Comparison of ENCODE assay signal across 8 mouse cellular contexts in genomic region chr9:65345439-65345838, GRCm38 (mm10). TPM values are rescaled to one million over a fixed set of nuclear protein-coding genes. Genes with fewer than 3 reads are reported as not detected.
DNase-seq lines count a peak whose midpoint lies in the region; ATAC-seq and TF ChIP-seq lines count a peak whose summit lies in the region.
"Not testable (repeated sequence)": the region's sequence is repeated elsewhere in the genome, so short reads cannot be mapped to it uniquely, and the experiment has no call there.

No protein-coding gene starts in this region.

- H3K27ac ChIP-seq in CH12.LX (ENCODE audit: insufficient read depth, low read depth); forebrain, embryonic 14.5 days (ENCODE audit: low read depth, low read length): not testable (repeated sequence)
- 0 out of 2 replicates have a peak overlapping the region, but pooled peaks have one; percentile 15 for H3K27ac ChIP-seq in cerebellum, adult 2 months (ENCODE audit: insufficient read depth, low read length)
- H3K27ac ChIP-seq in heart, embryonic 16.5 days (ENCODE audit: low read length) = peak overlapping the region; percentile 96
- peak overlapping the region; percentile 96 for H3K27ac ChIP-seq in kidney, embryonic 16.5 days (ENCODE audit: low read length)
- H3K27ac ChIP-seq in liver, embryonic 12.5 days = peak overlapping the region; percentile 97
- peak overlapping the region; percentile 96 for H3K27ac ChIP-seq in midbrain, embryonic 13.5 days
- peak overlapping the region; percentile 21; the same call in 1 of the 2 replicates for H3K27ac ChIP-seq in small intestine, adult 2 months (ENCODE audit: insufficient read depth, low read depth, low read length)

- in situ Hi-C loops in CH12.LX (cut with MboI; ENCODE audit: low pct_ligation_motif_present, low pct_unique_long_range_greater_than_20kb, low sequenced_read_pairs) = not testable (repeated sequence)

- dilution Hi-C loops in CH12.LX (cut with MboI; ENCODE audit: extremely low pct_ligation_motif_present, extremely low pct_unique_long_range_greater_than_20kb, low sequenced_read_pairs) = not testable (repeated sequence)

- peaks cover 11% of the 10 kb centered on the region for H3K9me3 ChIP-seq in CH12.LX (replicated peaks; ENCODE audit: low read length)
- H3K9me3 ChIP-seq in forebrain, embryonic 14.5 days (replicated peaks; ENCODE audit: control insufficient read depth, low read length); midbrain, embryonic 13.5 days: not testable (repeated sequence)
- peaks cover 11% of the 10 kb centered on the region for H3K9me3 ChIP-seq in heart, embryonic 16.5 days (replicated peaks; ENCODE audit: control insufficient read depth, low read length)
- peaks cover 14% of the 10 kb centered on the region for H3K9me3 ChIP-seq in kidney, embryonic 16.5 days (ENCODE audit: low read length)
- H3K9me3 ChIP-seq in liver, embryonic 12.5 days (replicated peaks) = peaks cover 10% of the 10 kb centered on the region

- not testable (repeated sequence) for TF ChIP-seq CTCF in CH12.LX (conservative IDR thresholded peaks at IDR 0.05 in 1 of 2, IDR thresholded peaks at IDR 0.05 in 1 of 2; ENCODE audit: low read depth in 2 of 2, low read length in 2 of 2); cerebellum, adult 2 months (IDR thresholded peaks at IDR 0.05; ENCODE audit: borderline replicate concordance, insufficient read depth, low read depth, low read length); small intestine, adult 2 months (IDR thresholded peaks at IDR 0.05; ENCODE audit: extremely low read depth, insufficient read length, insufficient replicate concordance, low read depth, low read length)

- H3K9ac ChIP-seq in CH12.LX (ENCODE audit: insufficient read depth, low read depth) = peak overlapping the region; percentile 99; the same call in 1 of the 2 replicates
- peak overlapping the region; percentile 93 for H3K9ac ChIP-seq in forebrain, embryonic 14.5 days (ENCODE audit: low read length)
- peak overlapping the region; percentile 95 for H3K9ac ChIP-seq in heart, embryonic 16.5 days (ENCODE audit: low read length)
- H3K9ac ChIP-seq in kidney, embryonic 16.5 days (replicated peaks; ENCODE audit: low read length) = peak overlapping the region; percentile 97
- H3K9ac ChIP-seq in liver, embryonic 12.5 days = peak overlapping the region; percentile 98
- H3K9ac ChIP-seq in midbrain, embryonic 13.5 days (replicated peaks) = peak overlapping the region; percentile 97

- H3K4me2 ChIP-seq in CH12.LX (ENCODE audit: insufficient read depth, low read depth, poor library complexity, severe bottlenecking) = peak overlapping the region; percentile 11; the same call in 1 of the 2 replicates
- H3K4me2 ChIP-seq in forebrain, embryonic 14.5 days (ENCODE audit: low read length) = peak overlapping the region; percentile 95
- peak overlapping the region; percentile 74 for H3K4me2 ChIP-seq in heart, embryonic 16.5 days (ENCODE audit: low read depth, low read length)
- peak overlapping the region; percentile 93 for H3K4me2 ChIP-seq in kidney, embryonic 16.5 days (replicated peaks; ENCODE audit: low read depth, low read length)
- H3K4me2 ChIP-seq in liver, embryonic 12.5 days = peak overlapping the region; percentile 94
- H3K4me2 ChIP-seq in midbrain, embryonic 13.5 days (replicated peaks) = peak overlapping the region; percentile 98

- H3K36me3 ChIP-seq in CH12.LX (replicated peaks in 1 of 2; ENCODE audit: control insufficient read depth in 1 of 2, insufficient read depth in 1 of 2, low read length in 1 of 2); forebrain, embryonic 14.5 days (ENCODE audit: control insufficient read depth, insufficient read depth, low read length); heart, embryonic 16.5 days (ENCODE audit: control insufficient read depth, insufficient read depth); kidney, embryonic 16.5 days (ENCODE audit: insufficient read depth, low read length); liver, embryonic 12.5 days; midbrain, embryonic 13.5 days; small intestine, adult 2 months (ENCODE audit: control insufficient read depth, insufficient read depth, low read length): not testable (repeated sequence)

- peak; percentile 25; the same call in 1 of the 2 replicates for ATAC-seq in forebrain, embryonic 14.5 days
- not testable (repeated sequence) for ATAC-seq in heart, embryonic 16.5 days (replicated peaks; ENCODE audit: extremely low read depth, insufficient read depth, low FRiP score); liver, embryonic 12.5 days; midbrain, embryonic 13.5 days
- peak; percentile 27; the same call in 1 of the 2 replicates for ATAC-seq in kidney, embryonic 16.5 days (ENCODE audit: low FRiP score, low TSS enrichment)

- WGBS in cerebellum, adult 2 months = 45% methylated on average over 11 of the region's 11 CpGs
- 71% methylated on average over 11 of the region's 11 CpGs for WGBS in forebrain, embryonic 14.5 days
- 64% methylated on average over 11 of the region's 11 CpGs for WGBS in heart, embryonic 16.5 days
- 59% methylated on average over 11 of the region's 11 CpGs for WGBS in kidney, embryonic 16.5 days
- 70% methylated on average over 11 of the region's 11 CpGs for WGBS in liver, embryonic 12.5 days (ENCODE audit: insufficient replicate concordance)
- 71% methylated on average over 11 of the region's 11 CpGs for WGBS in midbrain, embryonic 13.5 days
- WGBS in small intestine, adult 2 months = 69% methylated on average over 11 of the region's 11 CpGs

- not testable (repeated sequence) for H3K27me3 ChIP-seq in CH12.LX (replicated peaks); cerebellum, adult 2 months (ENCODE audit: control insufficient read depth, insufficient read depth, low read length); forebrain, embryonic 14.5 days (replicated peaks; ENCODE audit: control insufficient read depth, insufficient read depth, low read length); heart, embryonic 16.5 days (ENCODE audit: control insufficient read depth, insufficient read depth, low read length); kidney, embryonic 16.5 days (ENCODE audit: insufficient read depth, low read length); liver, embryonic 12.5 days (replicated peaks); midbrain, embryonic 13.5 days; small intestine, adult 2 months (ENCODE audit: control insufficient read depth, insufficient read depth, low read length)

- peak overlapping the region; percentile 72 to 96 (median 83) for H3K4me3 ChIP-seq in CH12.LX (replicated peaks in 1 of 3; ENCODE audit: low read depth in 2 of 3, low read length in 2 of 3, poor library complexity in 1 of 3)
- H3K4me3 ChIP-seq in cerebellum, adult 2 months (replicated peaks; ENCODE audit: insufficient read depth, low read depth, low read length) = peak overlapping the region; percentile 67
- H3K4me3 ChIP-seq in forebrain, embryonic 14.5 days (ENCODE audit: low read depth, low read length) = peak overlapping the region; percentile 96
- H3K4me3 ChIP-seq in heart, embryonic 16.5 days (ENCODE audit: low read length) = peak overlapping the region; percentile 93
- peak overlapping the region; percentile 99 for H3K4me3 ChIP-seq in kidney, embryonic 16.5 days (ENCODE audit: low read length)
- peak overlapping the region; percentile 99 for H3K4me3 ChIP-seq in liver, embryonic 12.5 days
- H3K4me3 ChIP-seq in midbrain, embryonic 13.5 days (replicated peaks) = peak overlapping the region; percentile 100
- H3K4me3 ChIP-seq in small intestine, adult 2 months (ENCODE audit: low read depth, low read length) = peak overlapping the region; percentile 95

- not testable (repeated sequence) for DNase-seq in CH12.LX (ENCODE audit: extremely low read depth); cerebellum, adult 2 months
- peak; percentile 11 for DNase-seq in forebrain, embryonic 14.5 days (ENCODE audit: low spot score)

- TF ChIP-seq POLR2A in CH12.LX (IDR thresholded peaks at IDR 0.05; ENCODE audit: low read depth, low read length); cerebellum, adult 2 months (IDR thresholded peaks at IDR 0.05; ENCODE audit: borderline replicate concordance, insufficient read depth, low read length); small intestine, adult 2 months (IDR thresholded peaks at IDR 0.05; ENCODE audit: low read depth, low read length): not testable (repeated sequence)

- TF ChIP-seq EP300 in CH12.LX (IDR thresholded peaks at IDR 0.05; ENCODE audit: low read length) = not testable (repeated sequence)

- H3K79me2 ChIP-seq in CH12.LX (replicated peaks; ENCODE audit: control insufficient read depth, extremely low read depth, insufficient read depth, poor library complexity, severe bottlenecking) = peaks cover 29% of the 10 kb centered on the region

- peaks cover 0 to 17% of the 10 kb centered on the region in 2 experiments; a peak in 3 of 4 replicates for H3K4me1 ChIP-seq in CH12.LX (ENCODE audit: control insufficient read depth in 1 of 2, insufficient read depth in 2 of 2)
- H3K4me1 ChIP-seq in cerebellum, adult 2 months (ENCODE audit: control insufficient read depth, insufficient read depth, low read length); heart, embryonic 16.5 days (ENCODE audit: control insufficient read depth, insufficient read depth, low read length); small intestine, adult 2 months (ENCODE audit: control insufficient read depth, insufficient read depth, insufficient read length, low read length): not testable (repeated sequence)
- H3K4me1 ChIP-seq in forebrain, embryonic 14.5 days (ENCODE audit: control insufficient read depth, insufficient read depth, low read length) = peaks cover 14% of the 10 kb centered on the region
- peaks cover 17% of the 10 kb centered on the region for H3K4me1 ChIP-seq in kidney, embryonic 16.5 days (ENCODE audit: insufficient read depth, low read length)
- peaks cover 31% of the 10 kb centered on the region for H3K4me1 ChIP-seq in liver, embryonic 12.5 days
- peaks cover 28% of the 10 kb centered on the region for H3K4me1 ChIP-seq in midbrain, embryonic 13.5 days (replicated peaks)

- TF ChIP-seq RAD21 in CH12.LX (IDR thresholded peaks at IDR 0.05; ENCODE audit: low read depth, low read length) = not testable (repeated sequence)

RNA-seq across cellular contexts. Expression of gene Pdcd7, which starts 0.5 kb away (rescaled TPM):
- total RNA-seq in CH12.LX (2012; rRNA removed) (14.5 and 16.3 TPM in 2 replicates), CH12.LX (2014; rRNA removed) (12.8 and 13.1 TPM in 2 replicates)
- polyA plus RNA-seq in CH12.LX (2012; ENCODE audit: insufficient read length, low read depth) = 20.6 and 24.0 TPM in 2 replicates
- 19.8 and 20.1 TPM in 2 replicates for polyA plus RNA-seq in cerebellum, adult 2 months (2012; rRNA removed)
- 8.6 and 9.9 TPM in 2 replicates for polyA plus RNA-seq in forebrain, embryonic 14.5 days (2014; fragmentation: Nextera tagmentation; extraction: Ambion mirVana)
- 5.3 and 5.7 TPM in 2 replicates for polyA plus RNA-seq in heart, embryonic 16.5 days (2015; fragmentation: Nextera tagmentation; extraction: Ambion mirVana)
- 4.9 and 6.1 TPM in 2 replicates for polyA plus RNA-seq in kidney, embryonic 16.5 days (2015; fragmentation: Nextera tagmentation; extraction: Ambion mirVana)
- polyA plus RNA-seq in liver, embryonic 12.5 days (2016; fragmentation: Nextera tagmentation; extraction: Ambion mirVana) = 9.8 and 10.9 TPM in 2 replicates
- 7.5 and 7.6 TPM in 2 replicates for polyA plus RNA-seq in midbrain, embryonic 13.5 days (2015; fragmentation: Nextera tagmentation; extraction: Ambion mirVana)
- polyA plus RNA-seq in small intestine, adult 2 months (2012; rRNA removed) = 9.2 and 12.9 TPM in 2 replicates

RNA-seq across cellular contexts. Expression of gene Ubap1l, which starts 15.4 kb away (rescaled TPM):
- 0.13 TPM in 1 of 2 replicates, not detected in the other for total RNA-seq in CH12.LX (2012; rRNA removed)
- not detected in 2 replicates for total RNA-seq in CH12.LX (2014; rRNA removed)
- polyA plus RNA-seq in CH12.LX (2012; ENCODE audit: insufficient read length, low read depth) = not detected in 2 replicates
- polyA plus RNA-seq in cerebellum, adult 2 months (2012; rRNA removed) = 34.2 and 38.1 TPM in 2 replicates
- 0.13 and 0.96 TPM in 2 replicates for polyA plus RNA-seq in forebrain, embryonic 14.5 days (2014; fragmentation: Nextera tagmentation; extraction: Ambion mirVana)
- 0.13 and 0.42 TPM in 2 replicates for polyA plus RNA-seq in heart, embryonic 16.5 days (2015; fragmentation: Nextera tagmentation; extraction: Ambion mirVana)
- 0.17 and 0.19 TPM in 2 replicates for polyA plus RNA-seq in kidney, embryonic 16.5 days (2015; fragmentation: Nextera tagmentation; extraction: Ambion mirVana)
- polyA plus RNA-seq in liver, embryonic 12.5 days (2016; fragmentation: Nextera tagmentation; extraction: Ambion mirVana) = not detected in 2 replicates
- polyA plus RNA-seq in midbrain, embryonic 13.5 days (2015; fragmentation: Nextera tagmentation; extraction: Ambion mirVana) = 1.2 and 2.2 TPM in 2 replicates
- 0.43 and 0.51 TPM in 2 replicates for polyA plus RNA-seq in small intestine, adult 2 months (2012; rRNA removed)

RNA-seq across cellular contexts. Expression of gene Kbtbd13, which starts 46.0 kb away (rescaled TPM):
- not detected in 2 replicates for total RNA-seq in CH12.LX (2012; rRNA removed)
- total RNA-seq in CH12.LX (2014; rRNA removed) = not detected in 2 replicates
- not detected in 2 replicates for polyA plus RNA-seq in CH12.LX (2012; ENCODE audit: insufficient read length, low read depth)
- 0.11 and 0.14 TPM in 2 replicates for polyA plus RNA-seq in cerebellum, adult 2 months (2012; rRNA removed)
- 0.20 and 0.40 TPM in 2 replicates for polyA plus RNA-seq in forebrain, embryonic 14.5 days (2014; fragmentation: Nextera tagmentation; extraction: Ambion mirVana)
- polyA plus RNA-seq in heart, embryonic 16.5 days (2015; fragmentation: Nextera tagmentation; extraction: Ambion mirVana) = 1.4 and 1.8 TPM in 2 replicates
- polyA plus RNA-seq in kidney, embryonic 16.5 days (2015; fragmentation: Nextera tagmentation; extraction: Ambion mirVana) = 2.2 and 2.6 TPM in 2 replicates
- polyA plus RNA-seq in liver, embryonic 12.5 days (2016; fragmentation: Nextera tagmentation; extraction: Ambion mirVana) = 0.21 and 0.26 TPM in 2 replicates
- 0.39 and 0.44 TPM in 2 replicates for polyA plus RNA-seq in midbrain, embryonic 13.5 days (2015; fragmentation: Nextera tagmentation; extraction: Ambion mirVana)
- polyA plus RNA-seq in small intestine, adult 2 months (2012; rRNA removed) = 0.20 and 0.57 TPM in 2 replicates

RNA-seq across cellular contexts. Expression of gene Clpx, which starts 51.4 kb away (rescaled TPM):
- total RNA-seq in CH12.LX (2012; rRNA removed) (31.1 and 31.8 TPM in 2 replicates), CH12.LX (2014; rRNA removed) (45.6 and 51.4 TPM in 2 replicates)
- polyA plus RNA-seq in CH12.LX (2012; ENCODE audit: insufficient read length, low read depth) = 34.5 TPM in 2 replicates
- 26.5 and 27.3 TPM in 2 replicates for polyA plus RNA-seq in cerebellum, adult 2 months (2012; rRNA removed)
- 42.2 and 47.9 TPM in 2 replicates for polyA plus RNA-seq in forebrain, embryonic 14.5 days (2014; fragmentation: Nextera tagmentation; extraction: Ambion mirVana)
- polyA plus RNA-seq in heart, embryonic 16.5 days (2015; fragmentation: Nextera tagmentation; extraction: Ambion mirVana) = 49.0 and 53.5 TPM in 2 replicates
- polyA plus RNA-seq in kidney, embryonic 16.5 days (2015; fragmentation: Nextera tagmentation; extraction: Ambion mirVana) = 54.5 and 56.7 TPM in 2 replicates
- polyA plus RNA-seq in liver, embryonic 12.5 days (2016; fragmentation: Nextera tagmentation; extraction: Ambion mirVana) = 34.9 and 36.8 TPM in 2 replicates
- 42.5 and 44.1 TPM in 2 replicates for polyA plus RNA-seq in midbrain, embryonic 13.5 days (2015; fragmentation: Nextera tagmentation; extraction: Ambion mirVana)
- 5.8 and 7.5 TPM in 2 replicates for polyA plus RNA-seq in small intestine, adult 2 months (2012; rRNA removed)

RNA-seq across cellular contexts. Expression of gene Rasl12, which starts 52.9 kb away (rescaled TPM):
- total RNA-seq in CH12.LX (2012; rRNA removed) (0.08 and 0.13 TPM in 2 replicates), CH12.LX (2014; rRNA removed) (0.09 TPM in 1 of 2 replicates, not detected in the other)
- polyA plus RNA-seq in CH12.LX (2012; ENCODE audit: insufficient read length, low read depth) = not detected in 2 replicates
- 6.3 and 7.4 TPM in 2 replicates for polyA plus RNA-seq in cerebellum, adult 2 months (2012; rRNA removed)
- 6.3 and 6.7 TPM in 2 replicates for polyA plus RNA-seq in forebrain, embryonic 14.5 days (2014; fragmentation: Nextera tagmentation; extraction: Ambion mirVana)
- polyA plus RNA-seq in heart, embryonic 16.5 days (2015; fragmentation: Nextera tagmentation; extraction: Ambion mirVana) = 8.4 and 11.6 TPM in 2 replicates
- 15.0 and 18.0 TPM in 2 replicates for polyA plus RNA-seq in kidney, embryonic 16.5 days (2015; fragmentation: Nextera tagmentation; extraction: Ambion mirVana)
- 0.35 and 0.45 TPM in 2 replicates for polyA plus RNA-seq in liver, embryonic 12.5 days (2016; fragmentation: Nextera tagmentation; extraction: Ambion mirVana)
- 6.2 TPM in 2 replicates for polyA plus RNA-seq in midbrain, embryonic 13.5 days (2015; fragmentation: Nextera tagmentation; extraction: Ambion mirVana)
- 1.4 and 2.3 TPM in 2 replicates for polyA plus RNA-seq in small intestine, adult 2 months (2012; rRNA removed)

Comparison
In these comparisons a context has a peak if more than half of its experiments do, and no peak if none do; other contexts are left out.
1. H3K4me2 ChIP-seq: peak in every context shown above with its lines; median percentile 98 in midbrain, embryonic 13.5 days; 95 in forebrain, embryonic 14.5 days; 94 in liver, embryonic 12.5 days; 93 in kidney, embryonic 16.5 days; 74 in heart, embryonic 16.5 days; 11 in CH12.LX.
2. RNA of gene Ubap1l, which starts 15.4 kb away (polyA plus RNA-seq): 34.2 to 38.1 TPM in cerebellum, adult 2 months; 1.2 to 2.2 TPM in midbrain, embryonic 13.5 days, 0.43 to 0.51 TPM in small intestine, adult 2 months, 0.17 to 0.19 TPM in kidney, embryonic 16.5 days, 0.13 to 0.42 TPM in heart, embryonic 16.5 days, 0.13 to 0.96 TPM in forebrain, embryonic 14.5 days, not detected in CH12.LX and not detected in liver, embryonic 12.5 days; every median in the first group is over 10 times any median in the second.
3. Peak in every context shown above with its lines, with median percentiles within 50 percentile points of each other: H3K4me3 ChIP-seq and H3K9ac ChIP-seq.